Mouse (Mus musculus) MEL (cell line): Measurements from ENCODE around the gene Ctnnbip1. TPM values are rescaled to one million over a fixed set of nuclear protein-coding genes. Genes with fewer than 3 reads are reported as not detected.
A peak's percentile ranks its signal among the peaks of the same experiment; 100 is the strongest.

ENCODE experiments used
- DNase-seq: peaks from one replicate; pipeline ENCODE4 v3.0.0; 2011; ENCODE audit warnings: low read depth, low spot score
- H3K27ac ChIP-seq: 2 replicates; pipeline ENCODE4 v1.5.1; 2012; ENCODE audit warnings: low read depth, mild to moderate bottlenecking, control low read depth, low read length, moderate library complexity; ENCODE audit not compliant: control insufficient read depth
- H3K27me3 ChIP-seq, 2 experiments: fragments of 150-350 bp in 1 of 2; sonication (generic) in 1 of 2; 2 replicates each; pipeline ENCODE4 v1.6.1; 2012; ENCODE audit warnings: low read length in 2 of 2, mild to moderate bottlenecking in 2 of 2, improper control_type of control experiment in 1 of 2, moderate library complexity in 1 of 2; ENCODE audit not compliant: insufficient read depth in 2 of 2, control insufficient read depth in 1 of 2
- H3K36me3 ChIP-seq, 2 experiments: 2 replicates each; pipeline ENCODE4 v1.6.1; 2012 to 2014; ENCODE audit warnings: low read length in 2 of 2, improper control_type of control experiment in 1 of 2, inconsistent platforms in 1 of 2, mild to moderate bottlenecking in 1 of 2; ENCODE audit not compliant: insufficient read depth in 2 of 2, control insufficient read depth in 1 of 2
- H3K4me1 ChIP-seq, 2 experiments: fragments of 150-350 bp in 1 of 2; sonication (generic) in 1 of 2; 2 replicates each; pipeline ENCODE4 v1.6.1; 2012; ENCODE audit warnings: low read length in 2 of 2, improper control_type of control experiment in 1 of 2, mild to moderate bottlenecking in 1 of 2; ENCODE audit not compliant: insufficient read depth in 2 of 2, control insufficient read depth in 1 of 2
- H3K4me3 ChIP-seq, 2 experiments: fragments of 150-350 bp in 1 of 2; sonication (generic) in 1 of 2; 2 replicates each; pipeline ENCODE4 v1.5.1; 2012; ENCODE audit warnings: low read depth in 2 of 2, low read length in 2 of 2, mild to moderate bottlenecking in 2 of 2, moderate library complexity in 2 of 2, control low read depth in 1 of 2, improper control_type of control experiment in 1 of 2; ENCODE audit not compliant: control insufficient read depth in 1 of 2, insufficient read depth in 1 of 2
- H3K79me2 ChIP-seq: 2 replicates; pipeline ENCODE4 v1.6.1; 2012; ENCODE audit warnings: mild to moderate bottlenecking, low read length, moderate library complexity; ENCODE audit not compliant: control insufficient read depth, poor library complexity, insufficient read depth
- H3K9ac ChIP-seq: 2 replicates; pipeline ENCODE4 v1.6.1; 2012; ENCODE audit warnings: low read depth, mild to moderate bottlenecking, control low read depth, low read length, moderate library complexity; ENCODE audit not compliant: control insufficient read depth, poor library complexity, severe bottlenecking
- H3K9me3 ChIP-seq: fragments of 150-350 bp; sonication (generic); replicated peaks from 2 replicates; pipeline ENCODE4 v1.6.1; 2012; ENCODE audit warnings: mild to moderate bottlenecking, low read length, improper control_type of control experiment, moderate library complexity; ENCODE audit not compliant: insufficient read depth
- BHLHE40 ChIP-seq: IDR thresholded peaks from 2 replicates; pipeline ENCODE4 v1.6.1; 2012; ENCODE audit warnings: low read depth, mild to moderate bottlenecking, inconsistent platforms, low read length, improper control_type of control experiment, borderline replicate concordance
- CHD1 ChIP-seq: IDR thresholded peaks from 2 replicates; pipeline ENCODE4 v1.6.1; 2012; ENCODE audit warnings: low read depth, mild to moderate bottlenecking, inconsistent platforms, low read length, improper control_type of control experiment
- CHD2 ChIP-seq: IDR thresholded peaks from 2 replicates; pipeline ENCODE4 v1.6.1; 2011; ENCODE audit warnings: low read length, improper control_type of control experiment
- CTCF ChIP-seq, 3 experiments: IDR thresholded peaks in 2 of 3; conservative IDR thresholded peaks in 1 of 3; 2 replicates each; pipeline ENCODE4 v1.5.1; 2011 to 2012; ENCODE audit warnings: low read length in 3 of 3, low read depth in 2 of 3, mild to moderate bottlenecking in 2 of 3, improper control_type of control experiment in 1 of 3, inconsistent platforms in 1 of 3, mixed read lengths in 1 of 3, moderate library complexity in 1 of 3; ENCODE audit not compliant: control insufficient read depth in 1 of 3, insufficient read depth in 1 of 3, poor library complexity in 1 of 3, severe bottlenecking in 1 of 3
- E2F4 ChIP-seq: IDR thresholded peaks from 2 replicates; pipeline ENCODE4 v1.6.1; 2011; ENCODE audit warnings: low read depth, low read length, improper control_type of control experiment, borderline replicate concordance
- ELF1 ChIP-seq: IDR thresholded peaks from 2 replicates; pipeline ENCODE4 v1.6.1; 2014; ENCODE audit warnings: low read depth, mild to moderate bottlenecking, inconsistent platforms, low read length, improper control_type of control experiment, moderate library complexity
- EP300 ChIP-seq, 2 experiments: IDR thresholded peaks; 2 replicates each; pipeline ENCODE4 v1.6.1; 2011; ENCODE audit warnings: improper control_type of control experiment in 2 of 2, low read length in 2 of 2, low read depth in 1 of 2, mild to moderate bottlenecking in 1 of 2
- ETS1 ChIP-seq: IDR thresholded peaks from 2 replicates; pipeline ENCODE4 v1.6.1; 2012; ENCODE audit warnings: low read depth, mild to moderate bottlenecking, inconsistent platforms, low read length, improper control_type of control experiment, moderate library complexity
- GABPA ChIP-seq: IDR thresholded peaks from 2 replicates; pipeline ENCODE4 v1.6.1; 2012; ENCODE audit warnings: low read depth, mild to moderate bottlenecking, inconsistent platforms, low read length, improper control_type of control experiment, moderate library complexity
- GATA1 ChIP-seq: IDR thresholded peaks from 2 replicates; pipeline ENCODE4 v1.6.1; 2011; ENCODE audit warnings: low read depth, low read length, improper control_type of control experiment
- HCFC1 ChIP-seq: IDR thresholded peaks from 2 replicates; pipeline ENCODE4 v1.6.1; 2012; ENCODE audit warnings: low read depth, mild to moderate bottlenecking, inconsistent platforms, low read length, improper control_type of control experiment, moderate library complexity
- MAFK ChIP-seq: IDR thresholded peaks from 2 replicates; pipeline ENCODE4 v1.6.1; 2011; ENCODE audit warnings: low read depth, mild to moderate bottlenecking, low read length, improper control_type of control experiment, borderline replicate concordance
- MAX ChIP-seq: IDR thresholded peaks from 2 replicates; pipeline ENCODE4 v1.6.1; 2011; ENCODE audit warnings: low read length, improper control_type of control experiment
- MAZ ChIP-seq: IDR thresholded peaks from 2 replicates; pipeline ENCODE4 v1.6.1; 2012; ENCODE audit warnings: low read depth, mild to moderate bottlenecking, inconsistent platforms, low read length, improper control_type of control experiment
- MXI1 ChIP-seq: IDR thresholded peaks from 2 replicates; pipeline ENCODE4 v1.6.1; 2011; ENCODE audit warnings: mild to moderate bottlenecking, low read depth, low read length, improper control_type of control experiment
- MYB ChIP-seq: IDR thresholded peaks from 2 replicates; pipeline ENCODE4 v1.6.1; 2011; ENCODE audit warnings: mild to moderate bottlenecking, low read depth, low read length, improper control_type of control experiment
- MYC ChIP-seq: IDR thresholded peaks from 2 replicates; pipeline ENCODE4 v1.6.1; 2011; ENCODE audit warnings: low read depth, mild to moderate bottlenecking, low read length, improper control_type of control experiment, moderate library complexity
- NELFE ChIP-seq: IDR thresholded peaks from 2 replicates; pipeline ENCODE4 v1.6.1; 2011; ENCODE audit warnings: low read depth, low read length, improper control_type of control experiment
- NRF1 ChIP-seq: IDR thresholded peaks from 2 replicates; pipeline ENCODE4 v1.6.1; 2014; ENCODE audit warnings: low read depth, mild to moderate bottlenecking, inconsistent platforms, low read length, improper control_type of control experiment, moderate library complexity; ENCODE audit not compliant: poor library complexity, insufficient read depth, severe bottlenecking
- POLR2A ChIP-seq, 2 experiments: IDR thresholded peaks; 2 replicates each; pipeline ENCODE4 v1.6.1; 2011 to 2012; ENCODE audit warnings: low read length in 2 of 2, mild to moderate bottlenecking in 2 of 2, control low read depth in 1 of 2, improper control_type of control experiment in 1 of 2, low read depth in 1 of 2, moderate library complexity in 1 of 2; ENCODE audit not compliant: control insufficient read depth in 1 of 2, insufficient read depth in 1 of 2, poor library complexity in 1 of 2
- POLR2AphosphoS2 ChIP-seq: IDR thresholded peaks from 2 replicates; pipeline ENCODE4 v1.6.1; 2011; ENCODE audit warnings: low read length, improper control_type of control experiment
- POLR2AphosphoS5 ChIP-seq: IDR thresholded peaks from 2 replicates; pipeline ENCODE4 v1.6.1; 2012; ENCODE audit warnings: low read depth, borderline replicate concordance, mild to moderate bottlenecking, inconsistent platforms, low read length, moderate library complexity, mixed read lengths
- RAD21 ChIP-seq: IDR thresholded peaks from 2 replicates; pipeline ENCODE4 v1.6.1; 2011; ENCODE audit warnings: mild to moderate bottlenecking, low read depth, low read length, improper control_type of control experiment
- RCOR1 ChIP-seq: IDR thresholded peaks from 2 replicates; pipeline ENCODE4 v1.6.1; 2012; ENCODE audit warnings: low read depth, mild to moderate bottlenecking, inconsistent platforms, low read length, improper control_type of control experiment
- SIN3A ChIP-seq: IDR thresholded peaks from 2 replicates; pipeline ENCODE4 v1.6.1; 2012; ENCODE audit warnings: low read length, improper control_type of control experiment, inconsistent platforms
- SMC3 ChIP-seq: IDR thresholded peaks from 2 replicates; pipeline ENCODE4 v1.6.1; 2011; ENCODE audit warnings: low read depth, low read length, improper control_type of control experiment
- TAL1 ChIP-seq: IDR thresholded peaks from 2 replicates; pipeline ENCODE4 v1.6.1; 2012; ENCODE audit warnings: mild to moderate bottlenecking, inconsistent platforms, low read length, moderate library complexity, mixed read lengths
- TBP ChIP-seq: IDR thresholded peaks from 2 replicates; pipeline ENCODE4 v1.8.0; 2011; ENCODE audit warnings: low read depth, low read length, improper control_type of control experiment
- TCF12 ChIP-seq: IDR thresholded peaks from 2 replicates; pipeline ENCODE4 v1.6.1; 2014; ENCODE audit warnings: low read depth, mild to moderate bottlenecking, inconsistent platforms, low read length, improper control_type of control experiment, moderate library complexity
- UBTF ChIP-seq: IDR thresholded peaks from 2 replicates; pipeline ENCODE4 v1.6.1; 2012; ENCODE audit warnings: low read depth, mild to moderate bottlenecking, inconsistent platforms, low read length, improper control_type of control experiment, moderate library complexity, borderline replicate concordance; ENCODE audit not compliant: insufficient read depth
- USF1 ChIP-seq: IDR thresholded peaks from 2 replicates; pipeline ENCODE4 v1.6.1; 2014; ENCODE audit warnings: low read depth, mild to moderate bottlenecking, inconsistent platforms, low read length, improper control_type of control experiment, moderate library complexity
- USF2 ChIP-seq, 2 experiments: IDR thresholded peaks; 2 replicates each; pipeline ENCODE4 v1.6.1; 2011 to 2012; ENCODE audit warnings: improper control_type of control experiment in 2 of 2, low read length in 2 of 2, borderline replicate concordance in 1 of 2, inconsistent platforms in 1 of 2, low read depth in 1 of 2, mild to moderate bottlenecking in 1 of 2; ENCODE audit not compliant: insufficient read depth in 1 of 2
- ZC3H11A ChIP-seq: IDR thresholded peaks from 2 replicates; pipeline ENCODE4 v1.6.1; 2012; ENCODE audit warnings: low read depth, mild to moderate bottlenecking, inconsistent platforms, low read length, improper control_type of control experiment
- ZKSCAN1 ChIP-seq: IDR thresholded peaks from 2 replicates; pipeline ENCODE4 v1.6.1; 2012; ENCODE audit warnings: low read depth, mild to moderate bottlenecking, inconsistent platforms, low read length, improper control_type of control experiment, moderate library complexity
- ZMIZ1 ChIP-seq: IDR thresholded peaks from 2 replicates; pipeline ENCODE4 v1.6.1; 2012; ENCODE audit warnings: low read depth, mild to moderate bottlenecking, inconsistent platforms, low read length, improper control_type of control experiment, moderate library complexity
- ZNF384 ChIP-seq: IDR thresholded peaks from 2 replicates; pipeline ENCODE4 v1.6.1; 2012; ENCODE audit warnings: low read depth, mild to moderate bottlenecking, inconsistent platforms, low read length, improper control_type of control experiment
- polyA plus RNA-seq, 2 experiments: library from polyadenylated mRNA; stranded (reverse) in 1 of 2; unstranded in 1 of 2; fragments of >175 nt in 1 of 2; fragments of >200 nt in 1 of 2; gene quantifications; 2 replicates each; pipeline versions ENCODE4 v1.2.1 to v1.2.4; 2012; ENCODE audit warnings: low replicate concordance in 2 of 2, low read depth in 1 of 2; ENCODE audit not compliant: insufficient read length in 2 of 2, insufficient read depth in 1 of 2, missing spikeins in 1 of 2
- total RNA-seq: library from RNA; depleted of rRNA; stranded (reverse); fragments of 300-350 nt; gene quantifications from 2 replicates; pipeline ENCODE4 v1.2.3, GENCODE M21; 2012

Ctnnbip1 gene
- total and polyA plus RNA-seq, 3 experiments, result 12.7 to 20.2 TPM; not detected in 1

DNA sequence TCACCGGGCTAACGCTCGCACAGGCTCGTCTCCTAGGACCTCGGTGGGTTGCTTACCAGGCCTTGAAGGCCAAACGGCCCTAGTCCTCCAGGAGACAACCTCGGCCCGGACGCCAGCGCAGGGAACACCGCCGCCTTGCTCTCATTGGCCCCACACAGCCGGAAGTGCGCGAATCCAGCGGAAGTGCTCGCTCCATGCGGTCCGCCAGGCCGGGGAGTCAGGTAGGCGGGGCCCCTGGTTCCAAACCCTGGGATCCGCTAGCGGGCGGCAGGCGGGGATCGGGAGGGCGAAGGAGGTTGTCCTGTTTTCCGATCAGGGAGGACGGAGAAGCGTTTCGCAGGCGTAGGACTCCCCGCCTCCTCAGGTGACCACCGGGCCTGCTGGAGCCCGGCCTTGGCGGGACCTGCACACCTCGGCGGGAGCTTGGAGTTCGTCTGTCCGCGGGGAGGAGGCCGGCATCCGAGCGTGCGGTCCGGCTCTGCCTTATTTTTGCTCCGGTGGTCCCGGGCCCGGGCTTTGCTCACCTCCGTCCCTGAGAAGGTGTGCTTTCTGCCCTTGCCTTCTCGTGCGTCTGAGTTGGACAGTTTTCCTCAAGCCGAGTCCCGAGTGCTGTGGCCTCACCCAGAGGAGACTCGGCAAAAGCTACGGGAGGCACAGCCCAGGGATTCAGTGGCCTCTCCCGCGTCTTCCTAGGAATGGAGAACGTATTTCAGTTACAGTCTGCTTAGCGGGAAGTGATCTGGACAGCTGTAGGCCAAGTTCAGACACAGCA is 32.8 kb upstream of the Ctnnbip1 start, which contains the start of the genes Nmnat1 and Lzic:
Gene Nmnat1, minus strand, starts transcription at position 150 of the 772 bp plus-strand sequence.
Gene Lzic, plus strand, starts transcription at position 177 of the 772 bp plus-strand sequence.
- H3K4me3 ChIP-seq, result peak within 1 kb of the TSS; percentile 91 to 94
- H3K9ac ChIP-seq, result peak within 1 kb of the TSS; percentile 88
- peaks cover 4 to 10% of the 10 kb centered on the region in 2 experiments for H3K36me3 ChIP-seq
- H3K27ac ChIP-seq, result peak within 1 kb of the TSS; percentile 65
- H3K27me3 ChIP-seq, result no peaks in the 10 kb centered on the region
- DNase-seq, result peak; percentile 97
- no peaks in the 10 kb centered on the region for H3K9me3 ChIP-seq
- peaks cover 4% of the 10 kb centered on the region in 2 experiments; a peak in 2 of 4 replicates for H3K4me1 ChIP-seq
- H3K79me2 ChIP-seq, result peaks cover 18% of the 10 kb centered on the region
- TF ChIP-seq USF2 (IDR thresholded peaks at IDR 0.05; ENCODE audit: borderline replicate concordance in 1 of 2, insufficient read depth in 1 of 2, low read depth in 1 of 2, low read length in 2 of 2), result no peak
- no peak for TF ChIP-seq EP300 (IDR thresholded peaks at IDR 0.05; ENCODE audit: low read depth in 1 of 2, low read length in 2 of 2)
- TF ChIP-seq GATA1, result no peak
- TF ChIP-seq SMC3, result no peak
- TF ChIP-seq ZMIZ1, result peak; percentile 77
- peak; percentile 78; the same call in 1 of the 2 replicates for TF ChIP-seq POLR2AphosphoS2
- no peak; the same call in 1 of the 2 replicates for TF ChIP-seq CHD1
- no peak for TF ChIP-seq ZKSCAN1
- TF ChIP-seq CTCF (IDR thresholded peaks at IDR 0.05 in 2 of 3, conservative IDR thresholded peaks at IDR 0.05 in 1 of 3; ENCODE audit: control insufficient read depth in 1 of 3, insufficient read depth in 1 of 3, low read depth in 2 of 3, low read length in 3 of 3, poor library complexity in 1 of 3, severe bottlenecking in 1 of 3), result peak in 1 of 3 experiments; percentile 0; a peak in 1 of 6 replicates
- TF ChIP-seq CHD2, result peak; percentile 10; the same call in 1 of the 2 replicates
- TF ChIP-seq NRF1, result no peak
- 0 out of 2 replicates have a peak, but pooled peaks have one; percentile 37 for TF ChIP-seq RCOR1
- TF ChIP-seq UBTF, result 0 out of 2 replicates have a peak, but pooled peaks have one; percentile 70
- peak; percentile 53 to 88 for TF ChIP-seq POLR2A (IDR thresholded peaks at IDR 0.05; ENCODE audit: control insufficient read depth in 1 of 2, insufficient read depth in 1 of 2, low read depth in 1 of 2, low read length in 2 of 2, poor library complexity in 1 of 2)
- TF ChIP-seq MXI1, result peak; percentile 90
- TF ChIP-seq ZNF384, result no peak
- TF ChIP-seq BHLHE40, result no peak
- no peak for TF ChIP-seq GABPA
- TF ChIP-seq NELFE, result peak; percentile 77
- peak; percentile 81 for TF ChIP-seq TBP
- TF ChIP-seq MAX, result peak; percentile 83
- TF ChIP-seq E2F4, result no peak
- no peak for TF ChIP-seq MAFK
- TF ChIP-seq ZC3H11A, result no peak
- peak; percentile 94 for TF ChIP-seq SIN3A
- TF ChIP-seq ELF1, result peak; percentile 83
- TF ChIP-seq ETS1, result 0 out of 2 replicates have a peak, but pooled peaks have one; percentile 50
- TF ChIP-seq HCFC1, result peak; percentile 93
- TF ChIP-seq TAL1, result no peak
- peak; percentile 76 for TF ChIP-seq TCF12
- peak; percentile 88 for TF ChIP-seq MYC
- 0 out of 2 replicates have a peak, but pooled peaks have one; percentile 31 for TF ChIP-seq USF1
- no peak for TF ChIP-seq RAD21
- no peak for TF ChIP-seq POLR2AphosphoS5
- peak; percentile 92 for TF ChIP-seq MAZ
- TF ChIP-seq MYB, result no peak
